Mouse (Mus musculus): Measurements from ENCODE around the gene Rhog. TPM values are rescaled to one million over a fixed set of nuclear protein-coding genes. Genes with fewer than 3 reads are reported as not detected.

The Rhog gene
- polyA plus RNA-seq (2015; fragmentation: Nextera tagmentation; extraction: Ambion mirVana), result 103 and 124 TPM in 2 replicates

DNA sequence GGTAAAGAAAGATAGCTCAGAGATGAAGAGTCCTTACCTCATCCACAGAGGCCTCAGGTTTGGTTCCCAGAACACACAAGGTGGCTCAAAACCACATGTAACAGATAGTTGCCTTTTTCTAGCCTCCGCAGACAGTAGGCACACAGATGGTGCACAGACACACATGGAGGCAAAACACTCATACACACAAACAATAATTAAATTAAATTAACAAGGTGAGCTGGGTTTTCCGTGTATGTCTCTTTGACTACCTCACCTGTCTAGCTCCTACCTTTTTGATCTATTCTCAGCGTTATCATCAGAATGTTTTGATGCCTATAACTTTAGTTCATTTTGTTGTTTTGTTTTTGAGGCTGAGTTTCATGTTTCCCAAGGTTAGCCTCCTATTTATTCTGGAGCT is at the start of gene Rhog:
Gene Rhog, minus strand, starts transcription at position 101 of the 400 bp plus-strand sequence.

DNA sequence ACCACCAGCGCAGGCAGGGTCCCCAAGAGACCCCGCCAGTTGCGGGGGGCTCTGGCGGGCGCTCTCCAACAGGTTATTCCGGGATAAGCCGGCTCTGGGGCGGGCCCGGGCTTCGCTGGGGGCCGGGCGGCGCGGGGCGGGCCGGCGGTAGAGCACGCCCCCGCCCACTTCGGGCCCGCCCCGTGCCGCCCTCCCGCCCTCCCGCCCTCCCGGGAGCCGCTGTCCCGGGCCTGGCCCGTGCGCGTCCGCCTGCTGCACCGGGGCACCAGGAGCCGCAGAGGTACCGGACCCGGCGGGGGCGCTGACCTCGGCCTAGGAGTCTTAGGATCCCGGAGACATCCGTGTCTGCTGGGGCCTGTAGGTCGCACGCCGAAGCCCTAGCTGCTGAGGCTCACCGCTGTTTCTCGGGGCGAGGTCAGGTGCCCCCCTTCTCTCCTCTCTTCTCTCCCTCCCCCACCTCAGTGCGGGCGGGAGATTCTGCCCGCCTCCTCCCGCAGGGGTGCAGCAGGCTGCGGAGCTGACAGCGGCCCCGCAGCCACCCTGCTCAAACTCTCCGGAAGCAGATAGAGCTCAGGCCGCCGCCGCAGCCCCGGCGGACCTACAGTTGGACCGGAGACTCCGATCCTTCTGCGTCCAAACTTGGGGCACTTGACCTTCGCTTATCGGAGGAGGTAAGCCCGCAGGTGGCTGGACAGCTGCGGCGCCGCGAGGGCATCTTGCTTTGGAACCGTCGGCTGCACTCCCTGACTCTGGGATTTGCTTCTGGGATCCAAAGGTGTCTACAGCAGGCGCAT is 11.9 kb upstream of the Rhog start, which contains the start of gene Stim1:
Gene Stim1, plus strand, starts transcription at position 206 of the 794 bp plus-strand sequence.

GRCm38 (mm10) chr7:102209756-102210721 is 45.8 kb downstream of the Rhog start, which contains the start of the genes Nup98 and Pgap2:
TSS of gene Nup98 (minus strand) at chr7:102210176.
TSS of gene Pgap2 (plus strand) at chr7:102210208.

Other genes with a start within 250 kb of the Rhog start
- gene Il18bp, start 237.4 kb downstream of the Rhog start, polyA plus RNA-seq (2015; fragmentation: Nextera tagmentation; extraction: Ambion mirVana), result 5.1 and 7.3 TPM in 2 replicates
- gene Rnf121, start 190.6 kb downstream of the Rhog start, polyA plus RNA-seq (2015; fragmentation: Nextera tagmentation; extraction: Ambion mirVana), result 9.2 and 10.3 TPM in 2 replicates
- 17.1 and 17.2 TPM in 2 replicates for gene Xndc1, start 190.5 kb downstream of the Rhog start, polyA plus RNA-seq (2015; fragmentation: Nextera tagmentation; extraction: Ambion mirVana)
- 0.43 and 0.53 TPM in 2 replicates for gene Xntrpc, start 190.3 kb downstream of the Rhog start, polyA plus RNA-seq (2015; fragmentation: Nextera tagmentation; extraction: Ambion mirVana)
- gene Trpc2, start 172.9 kb downstream of the Rhog start, polyA plus RNA-seq (2015; fragmentation: Nextera tagmentation; extraction: Ambion mirVana), result not detected in 2 replicates
- 0.14 and 0.30 TPM in 2 replicates for gene Art1, start 154.3 kb downstream of the Rhog start, polyA plus RNA-seq (2015; fragmentation: Nextera tagmentation; extraction: Ambion mirVana)
- 0.25 and 0.42 TPM in 2 replicates for gene Art5, start 146.6 kb downstream of the Rhog start, polyA plus RNA-seq (2015; fragmentation: Nextera tagmentation; extraction: Ambion mirVana)
- gene Chrna10, start 139.2 kb downstream of the Rhog start, polyA plus RNA-seq (2015; fragmentation: Nextera tagmentation; extraction: Ambion mirVana), result not detected in 2 replicates
- 16.1 and 17.3 TPM in 2 replicates for gene Nup98, start 45.9 kb downstream of the Rhog start, polyA plus RNA-seq (2015; fragmentation: Nextera tagmentation; extraction: Ambion mirVana)
- 32.8 and 45.2 TPM in 2 replicates for gene Pgap2, start 45.8 kb downstream of the Rhog start, polyA plus RNA-seq (2015; fragmentation: Nextera tagmentation; extraction: Ambion mirVana)
- gene Stim1, start 11.8 kb upstream of the Rhog start, polyA plus RNA-seq (2015; fragmentation: Nextera tagmentation; extraction: Ambion mirVana), result 22.4 and 24.9 TPM in 2 replicates
- 179 and 203 TPM in 2 replicates for gene Rrm1, start 185.6 kb upstream of the Rhog start, polyA plus RNA-seq (2015; fragmentation: Nextera tagmentation; extraction: Ambion mirVana)
- 0.51 and 0.91 TPM in 2 replicates for gene Olfr543, start 225.6 kb upstream of the Rhog start, polyA plus RNA-seq (2015; fragmentation: Nextera tagmentation; extraction: Ambion mirVana)
- gene Olfr544, start 232.3 kb upstream of the Rhog start, polyA plus RNA-seq (2015; fragmentation: Nextera tagmentation; extraction: Ambion mirVana), result 0.19 and 0.34 TPM in 2 replicates
- 0.08 TPM in 1 of 2 replicates, not detected in the other for gene Olfr545, start 243.5 kb upstream of the Rhog start, polyA plus RNA-seq (2015; fragmentation: Nextera tagmentation; extraction: Ambion mirVana)